Mouse (Mus musculus) megakaryocyte progenitor cell, adult 5-6 weeks (primary cell): ENCODE results near the gene Gm5591. TPM values are rescaled to one million over a fixed set of nuclear protein-coding genes. Genes with fewer than 3 reads are reported as not detected.
"Not testable (repeated sequence)": the region's sequence is repeated elsewhere in the genome, so short reads cannot be mapped to it uniquely, and the experiment has no call there.

Experiments used
- ATAC-seq: replicated peaks from 2 replicates; pipeline ENCODE4 v1.8.0; 2016; ENCODE audit warnings: mild to moderate bottlenecking, moderate TSS enrichment, inconsistent platforms; ENCODE audit not compliant: poor library complexity
- total RNA-seq, 2 experiments: library from RNA; stranded (forward) in 1 of 2; stranded (reverse) in 1 of 2; fragments of 157-497, 149-512 nt in 1 of 2; fragments of 200-1000 nt in 1 of 2; gene quantifications; 2 replicates each; pipeline versions ENCODE4 v1.2.3 to v1.2.4; 2015 to 2017

Gene Gm5591
- total RNA-seq (2015) (not detected in 2 replicates), total RNA-seq (2017) (not detected in 2 replicates)

GRCm38 (mm10) chr7:38528093-38528492 is at the start of gene Gm5591:
Gene Gm5591, minus strand, starts transcription at chr7:38528193.
- ATAC-seq, result not testable (repeated sequence)

GRCm38 (mm10) chr7:38488468-38488867 is 39.5 kb downstream of the Gm5591 start:
- not testable (repeated sequence) for ATAC-seq
